Mouse (Mus musculus): ENCODE measurements around the gene Bloc1s2.
"Not testable (repeated sequence)": the region's sequence is repeated elsewhere in the genome, so short reads cannot be mapped to it uniquely, and the experiment has no call there.

Gene Bloc1s2

DNA sequence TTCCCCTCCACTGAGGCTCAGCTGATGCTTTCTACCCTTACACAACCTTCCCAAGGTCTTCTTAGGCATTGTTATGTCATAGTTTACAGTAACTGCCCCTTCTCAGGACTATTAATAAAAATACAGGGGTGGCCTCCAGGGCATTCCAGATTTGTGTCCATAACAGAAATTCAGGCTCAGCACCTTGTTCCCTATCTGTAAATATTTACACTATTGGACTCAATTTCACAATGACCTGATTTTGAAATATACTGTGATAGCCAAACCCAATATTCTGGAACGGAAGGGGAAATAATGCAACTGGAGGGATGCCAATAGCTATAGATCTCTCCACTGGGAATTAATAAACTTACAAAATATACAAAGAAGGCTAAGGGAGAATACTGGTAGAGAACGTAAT is 17.7 kb downstream of the Bloc1s2 start:
- DNase-seq (ENCODE audit: extremely low read depth, insufficient read length, low spot score): no peak

DNA sequence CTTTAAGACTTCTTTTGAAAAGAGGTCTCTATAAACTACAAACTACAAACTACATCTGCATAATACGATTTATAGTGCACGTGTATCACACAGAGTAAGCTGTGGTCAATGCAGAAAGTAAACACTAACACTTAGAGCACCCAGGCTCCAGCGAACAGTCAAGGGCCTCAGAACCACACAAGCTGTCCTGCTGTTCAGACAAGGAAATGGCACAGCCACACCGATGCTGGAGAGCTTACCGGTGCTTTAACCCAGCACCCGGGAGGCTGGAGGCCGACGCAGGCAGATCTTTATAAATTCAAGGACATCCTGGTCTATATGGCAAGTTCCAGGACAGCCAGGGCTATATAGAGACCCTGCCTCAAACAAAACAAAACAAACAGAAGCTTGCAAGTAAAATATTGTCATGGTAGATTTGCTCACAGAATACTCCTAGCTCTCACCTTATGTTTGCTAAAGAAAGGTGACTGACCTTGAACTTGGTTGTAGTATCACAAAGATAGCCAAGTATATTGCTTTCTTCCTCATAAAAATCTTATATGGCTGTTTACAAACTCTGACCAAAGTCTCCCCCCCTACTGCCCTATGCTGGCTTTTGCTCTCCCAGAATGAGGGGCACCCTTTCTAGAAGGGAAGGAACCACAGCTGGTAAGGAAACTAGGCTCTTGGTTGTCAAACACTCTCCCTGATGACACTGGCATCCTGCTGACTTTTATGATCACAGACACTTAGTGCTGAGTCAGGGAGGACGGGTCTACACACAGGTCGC is 18.3 kb downstream of the Bloc1s2 start:
- no peak for DNase-seq (ENCODE audit: extremely low read depth, insufficient read length, low spot score)

DNA sequence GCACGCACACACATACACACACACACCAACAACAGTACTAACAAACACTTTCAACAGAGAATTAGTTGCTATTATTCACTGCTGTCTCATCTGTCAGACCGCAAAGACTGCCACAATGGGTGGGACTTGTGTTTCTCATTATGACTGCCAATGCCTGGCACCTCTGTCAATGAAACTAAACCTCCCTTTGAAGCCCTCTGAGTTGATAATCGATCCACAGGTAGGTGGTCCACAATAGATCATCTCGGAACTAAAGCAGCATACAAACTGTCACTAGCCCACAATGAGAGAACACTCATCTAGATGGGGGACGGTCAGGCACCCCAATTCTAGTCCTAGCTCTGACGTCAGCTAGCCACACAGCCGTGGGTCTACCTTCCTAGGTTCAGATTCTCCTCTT is 25.1 kb downstream of the Bloc1s2 start:
- DNase-seq (ENCODE audit: extremely low read depth, insufficient read length, low spot score): no peak

DNA sequence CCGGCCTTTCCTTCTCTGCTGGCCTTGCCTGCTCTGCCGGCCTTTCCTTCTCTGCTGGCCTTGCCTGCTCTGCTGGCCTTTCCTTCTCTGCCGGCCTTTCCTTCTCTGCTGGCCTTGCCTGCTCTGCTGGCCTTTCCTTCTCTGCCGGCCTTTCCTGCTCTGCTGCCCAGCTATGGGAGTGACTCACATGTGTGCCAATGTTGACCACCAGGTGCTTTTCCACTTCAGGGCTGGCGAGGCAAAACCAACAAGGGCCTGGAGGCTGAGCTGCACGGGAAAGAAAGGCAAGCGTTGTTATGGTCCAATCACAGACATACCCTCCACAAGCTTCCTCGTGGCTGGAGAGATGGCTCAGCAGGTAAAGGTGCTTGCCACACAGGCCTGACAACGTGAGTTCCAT is 25.6 kb downstream of the Bloc1s2 start:
- DNase-seq (ENCODE audit: extremely low read depth, insufficient read length, low spot score): not testable (repeated sequence)

DNA sequence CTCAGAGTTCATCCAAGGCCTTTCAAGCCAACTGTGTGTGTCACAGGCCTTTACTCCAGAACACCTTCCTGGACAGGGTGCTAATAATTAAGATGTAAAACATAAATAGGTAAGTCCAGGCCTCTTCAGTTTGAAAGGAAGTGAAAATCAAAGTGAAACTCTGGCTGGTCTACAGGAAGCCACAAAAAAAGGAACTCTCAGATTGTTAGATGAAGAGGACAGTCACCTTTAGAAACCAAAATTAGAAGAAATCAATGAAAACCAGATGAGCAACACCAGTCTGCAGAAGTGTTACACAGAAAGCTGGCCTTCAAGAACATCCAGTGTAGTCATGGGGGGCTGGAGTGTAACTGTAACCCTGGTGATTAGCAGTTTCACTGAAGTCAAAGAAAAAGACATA is 28.5 kb downstream of the Bloc1s2 start:
- no peak for DNase-seq (ENCODE audit: extremely low read depth, insufficient read length, low spot score)

DNA sequence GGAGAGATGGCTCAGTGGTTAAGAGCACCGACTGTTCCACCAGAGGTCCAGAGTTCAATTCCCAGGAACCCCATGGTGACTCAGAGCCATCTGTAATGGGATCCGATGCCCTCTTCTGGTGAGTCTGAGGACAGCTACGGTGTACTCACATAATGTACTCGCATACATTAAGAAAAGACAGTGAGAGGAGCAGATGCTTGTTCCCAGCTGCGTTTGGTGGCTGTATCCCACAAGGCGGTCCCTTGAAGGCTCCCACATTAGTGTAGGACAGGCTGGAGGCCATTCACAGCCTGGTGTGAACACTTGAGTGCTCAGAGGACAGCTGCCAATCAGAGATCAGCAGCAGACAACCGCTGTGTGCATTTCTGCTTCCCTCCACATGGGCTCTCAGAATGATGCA is 34.5 kb downstream of the Bloc1s2 start:
- DNase-seq (ENCODE audit: extremely low read depth, insufficient read length, low spot score): peak; percentile 17

DNA sequence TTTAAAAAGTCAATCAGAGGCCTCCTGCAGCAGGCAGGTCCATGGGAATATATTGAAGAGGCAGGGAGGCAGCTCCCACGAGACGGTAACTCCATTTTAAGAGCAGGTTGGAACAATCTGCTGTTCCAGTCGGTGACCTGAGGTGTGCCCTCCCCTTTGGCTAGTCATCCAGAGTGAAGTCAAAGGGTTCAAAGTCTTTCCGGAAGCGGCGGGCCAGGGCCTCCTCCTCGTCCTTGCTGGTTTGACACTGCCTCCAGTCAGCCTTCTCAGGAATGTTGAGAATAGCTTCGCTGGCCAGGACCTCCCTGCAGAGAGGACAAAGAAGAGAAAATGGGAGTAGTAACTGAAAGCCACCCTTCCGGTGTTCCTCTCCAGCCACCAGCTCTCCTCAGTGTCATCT is 35.9 kb downstream of the Bloc1s2 start:
- DNase-seq (ENCODE audit: extremely low read depth, insufficient read length, low spot score): no peak

DNA sequence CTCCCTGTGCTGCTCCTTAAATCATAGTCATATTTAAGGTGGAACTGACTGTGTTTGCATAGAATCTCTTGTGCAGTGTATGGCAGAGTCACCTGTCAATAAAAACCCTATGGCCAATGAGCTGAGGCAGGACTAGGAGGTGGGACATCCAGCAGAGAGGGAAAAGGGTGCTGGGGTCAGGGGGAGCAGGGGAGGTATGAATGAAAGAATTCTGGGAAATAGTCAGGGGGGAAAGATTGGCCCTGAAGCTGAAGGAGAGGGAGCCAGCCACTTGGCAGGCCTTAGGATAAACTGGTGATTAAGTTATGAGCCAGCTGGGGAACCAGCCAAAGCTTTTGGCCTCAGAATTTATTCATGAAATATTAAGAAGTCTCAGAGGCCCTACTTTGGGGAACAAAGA is 37.2 kb downstream of the Bloc1s2 start:
- no peak for DNase-seq (ENCODE audit: extremely low read depth, insufficient read length, low spot score)

DNA sequence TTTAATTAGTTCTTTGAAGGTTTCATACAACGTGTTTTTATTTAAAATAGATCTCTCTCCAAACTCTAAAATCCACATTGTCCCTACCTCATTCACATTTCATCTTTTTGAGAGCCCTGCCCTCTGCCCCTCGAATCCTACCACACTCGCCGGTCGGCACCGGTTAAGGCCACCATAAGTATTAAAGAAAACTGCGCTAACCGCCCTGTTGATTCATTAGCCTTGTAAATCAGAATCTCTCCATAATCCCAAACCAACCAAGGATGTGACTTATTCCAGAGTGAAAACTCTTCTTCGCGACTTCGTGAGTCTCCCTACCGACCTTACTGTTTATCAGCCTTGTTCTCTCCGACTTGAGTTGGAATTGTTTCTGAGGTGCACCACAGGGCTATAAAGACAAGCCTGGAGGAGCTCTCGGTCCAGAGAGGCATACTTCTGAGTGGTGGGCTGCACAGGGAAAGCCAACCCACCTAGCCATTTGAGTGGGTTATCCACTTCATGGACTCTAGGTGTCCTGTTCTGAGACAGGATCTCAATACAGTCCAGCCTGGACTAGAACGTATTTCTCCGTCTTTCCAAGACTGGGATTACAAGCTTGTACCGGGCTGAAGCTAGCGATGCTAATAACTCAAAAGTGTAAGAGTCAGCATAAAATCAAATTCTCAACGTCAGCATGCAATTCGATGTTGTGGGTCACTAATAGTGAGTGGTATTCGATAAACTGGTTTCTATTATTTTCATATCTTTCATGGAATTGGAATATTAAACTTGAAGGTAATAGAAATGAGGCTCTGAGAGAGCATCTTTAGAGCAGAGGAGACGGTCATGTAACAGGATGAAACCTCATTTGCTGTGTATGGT is 38.4 kb downstream of the Bloc1s2 start:
- DNase-seq (ENCODE audit: extremely low read depth, insufficient read length, low spot score): no peak

DNA sequence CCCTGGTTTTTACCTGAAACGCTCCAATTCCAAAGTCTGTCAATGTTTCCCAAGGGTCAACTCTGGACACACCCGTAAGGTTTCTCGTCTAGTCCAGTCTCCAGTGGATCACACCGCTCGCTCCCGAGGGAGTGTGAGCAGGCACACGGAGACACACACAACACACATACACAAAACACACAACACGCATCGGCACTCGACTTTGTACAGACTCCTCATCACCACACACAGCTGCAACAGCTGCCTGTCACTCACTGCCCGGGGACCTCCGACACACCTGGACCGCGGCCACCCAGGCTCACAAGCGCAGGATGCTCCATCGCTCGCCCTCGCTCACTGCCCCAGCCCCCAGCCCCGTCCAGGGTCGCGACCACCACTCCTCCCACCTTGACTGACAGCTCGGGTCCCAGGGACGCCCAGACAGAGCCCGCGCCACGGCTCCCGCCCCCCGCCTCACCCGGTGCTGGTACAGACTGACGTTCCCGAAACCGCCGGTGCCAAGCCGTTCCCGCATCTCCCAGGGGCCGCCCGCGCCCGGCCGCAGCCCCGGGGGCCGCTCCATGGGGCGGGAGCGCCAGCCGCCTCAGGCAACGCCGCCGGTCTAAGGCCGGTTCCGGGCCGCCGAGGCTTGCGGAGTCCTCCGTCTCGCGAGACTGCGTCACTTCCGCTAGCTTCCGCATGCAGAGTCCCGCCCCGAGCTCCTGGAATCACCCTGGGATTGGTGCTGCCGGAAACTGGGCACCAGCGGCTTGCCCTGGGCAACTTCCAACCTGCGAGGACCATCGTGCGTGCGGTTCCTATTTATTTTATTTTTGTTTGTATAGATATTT is 39.2 kb downstream of the Bloc1s2 start, which contains the start of gene Chuk:
Gene Chuk (minus strand): TSS at position 650 of the 830 bp plus-strand sequence.
- DNase-seq (ENCODE audit: extremely low read depth, insufficient read length, low spot score): peak; percentile 89

DNA sequence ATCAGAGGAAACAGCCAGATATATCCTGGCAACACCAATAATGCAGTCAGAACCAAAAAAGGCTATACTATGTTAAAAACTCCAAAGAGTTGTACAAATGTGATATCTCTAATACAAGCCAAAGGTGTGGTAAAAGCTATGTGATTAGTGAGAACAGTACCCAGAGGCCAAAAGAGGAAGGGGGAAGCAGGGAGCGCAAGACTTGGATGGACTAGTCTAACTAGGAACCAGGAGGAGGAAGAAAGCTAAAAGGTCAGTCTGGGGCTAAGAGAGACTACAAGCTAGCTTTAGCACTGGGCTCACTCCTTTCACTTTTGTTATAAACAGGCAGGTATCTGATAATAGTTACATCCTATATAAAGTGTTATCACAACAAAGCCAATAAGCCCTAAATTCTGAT is 41.9 kb downstream of the Bloc1s2 start:
- no peak for DNase-seq (ENCODE audit: extremely low read depth, insufficient read length, low spot score)

DNA sequence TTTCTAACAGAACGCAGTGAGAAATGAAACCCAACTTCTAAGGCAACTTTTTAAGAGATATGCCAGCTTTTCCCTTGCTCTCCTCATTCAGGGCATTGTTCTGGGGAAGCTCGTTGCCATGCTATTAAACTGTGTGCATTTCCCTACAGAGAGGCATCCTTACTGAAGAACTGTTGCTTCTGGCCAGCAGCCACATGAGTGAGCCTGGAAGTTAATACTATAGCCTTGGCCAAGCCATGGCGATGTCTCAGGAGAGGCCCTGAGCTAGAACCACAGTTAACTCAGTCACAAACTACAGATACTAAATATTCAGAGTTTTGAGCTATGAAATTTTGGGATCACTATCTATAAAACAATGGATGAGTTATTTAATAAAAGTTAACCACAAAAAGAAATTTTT is 43.2 kb downstream of the Bloc1s2 start:
- DNase-seq (ENCODE audit: extremely low read depth, insufficient read length, low spot score): no peak

DNA sequence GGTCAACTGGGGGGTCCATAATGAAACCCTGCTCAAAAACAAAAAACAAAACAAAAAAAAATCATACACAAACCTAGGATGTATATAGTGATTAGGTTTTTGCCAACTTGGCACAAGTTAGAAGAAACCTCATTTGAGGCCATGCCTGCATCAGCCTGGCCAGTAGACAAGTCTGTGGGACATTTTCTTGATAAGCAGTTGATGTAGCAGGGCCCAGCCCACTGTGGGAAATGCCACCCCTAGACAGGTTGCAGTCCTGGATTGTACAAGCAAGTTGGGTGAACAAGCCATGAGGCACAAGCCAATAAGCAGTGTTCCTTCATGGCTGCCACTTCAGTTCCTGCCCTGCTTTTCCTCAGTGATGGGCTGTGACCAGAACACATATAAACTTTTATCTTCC is 45.4 kb downstream of the Bloc1s2 start:
- no peak for DNase-seq (ENCODE audit: extremely low read depth, insufficient read length, low spot score)

Measured in 3134 (cell line).